Mouse (Mus musculus) B cell, adult 62 days (primary cell): Measurements from ENCODE around the gene Phldb1. TPM values are rescaled to one million over a fixed set of nuclear protein-coding genes. Genes with fewer than 3 reads are reported as not detected.

Experiments used
- total RNA-seq: library from RNA; stranded (reverse); gene quantifications from 4 replicates; pipeline ENCODE4 v1.2.4, GENCODE M21; 2023

Gene Phldb1
- 0.76 TPM in 1 of 4 replicates, not detected in the others for total RNA-seq

DNA sequence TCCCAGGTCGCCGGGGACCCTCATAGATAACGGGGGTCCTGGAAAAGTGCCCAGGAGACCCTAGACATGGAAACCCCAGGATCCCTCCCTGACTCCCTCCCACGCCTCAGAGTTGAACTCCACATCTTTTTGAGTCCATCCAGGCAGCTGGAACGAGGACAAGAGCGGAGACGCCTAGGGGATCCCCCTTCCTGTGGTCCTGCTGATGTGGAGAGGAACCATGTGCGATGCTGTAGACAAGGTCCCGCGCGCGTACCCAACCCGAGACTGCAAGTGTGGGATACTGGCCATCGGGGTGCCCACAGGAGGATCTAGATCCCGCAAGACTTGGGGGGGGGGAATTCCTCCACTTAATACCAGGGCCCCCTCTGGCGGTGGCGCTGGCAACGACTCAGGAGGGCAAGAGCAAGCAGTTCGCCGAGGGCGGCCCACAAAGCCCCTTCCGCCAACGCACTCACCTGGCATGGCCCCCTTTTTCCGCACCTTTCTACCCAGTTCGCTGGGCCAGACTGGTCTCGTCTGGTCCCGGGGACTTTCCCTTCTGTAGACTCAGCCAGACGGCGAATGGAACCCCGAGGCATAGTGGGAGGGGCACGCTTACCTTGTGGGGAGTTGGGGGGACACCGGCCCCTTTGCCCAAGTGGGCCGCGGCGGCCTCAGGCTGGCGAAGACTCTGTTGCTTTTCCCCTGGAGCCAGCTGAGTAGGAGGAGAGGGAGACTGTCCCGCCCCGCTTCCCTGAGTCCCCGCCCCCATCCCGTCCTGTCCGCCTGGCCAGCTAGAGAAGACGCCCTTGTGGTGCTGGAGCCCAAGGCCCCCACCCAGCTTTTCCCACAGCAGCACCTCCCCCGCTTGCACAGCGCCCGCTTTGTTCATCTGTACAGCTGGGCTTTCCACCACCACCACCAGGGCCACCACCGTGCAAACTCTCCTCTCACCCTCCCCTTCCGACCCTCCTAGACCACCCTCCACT lies at the start of gene Phldb1:
Phldb1 (minus strand) TSS at position 675 of the 971 bp plus-strand sequence.

GRCm38 (mm10) chr9:44767101-44768028 lies 32.4 kb upstream of the Phldb1 start, which contains the start of the genes Arcn1 and Ift46:
TSS of gene Arcn1 (minus strand) at chr9:44767845.
TSS of gene Ift46 (plus strand) at chr9:44767908.

GRCm38 (mm10) chr9:44673005-44673404 lies 62.0 kb downstream of the Phldb1 start, which contains the start of gene Treh:
TSS of gene Treh (plus strand) at chr9:44673233.

Other genes with a start within 250 kb of the Phldb1 start
- gene Cxcr5, start 173.3 kb downstream of the Phldb1 start, total RNA-seq = 251 to 279 TPM (median 270 TPM) in 4 replicates
- gene Ddx6, start 130.3 kb downstream of the Phldb1 start, total RNA-seq = 298 to 313 TPM (median 307 TPM) in 4 replicates
- not detected in 4 replicates for gene Treh, start 62.0 kb downstream of the Phldb1 start, total RNA-seq
- gene Arcn1, start 32.6 kb upstream of the Phldb1 start, total RNA-seq = 133 to 144 TPM (median 140 TPM) in 4 replicates
- gene Ift46, start 32.7 kb upstream of the Phldb1 start, total RNA-seq = 56.6 to 64.5 TPM (median 59.5 TPM) in 4 replicates
- 0.51 to 0.67 TPM (median 0.63 TPM) in 3 of 4 replicates, not detected in the other for gene Tmem25, start 64.1 kb upstream of the Phldb1 start, total RNA-seq
- 2.6 to 4.9 TPM (median 4.3 TPM) in 4 replicates for gene Ttc36, start 67.9 kb upstream of the Phldb1 start, total RNA-seq
- gene Kmt2a, start 146.1 kb upstream of the Phldb1 start, total RNA-seq = 127 to 158 TPM (median 134 TPM) in 4 replicates
- gene Atp5l, start 185.5 kb upstream of the Phldb1 start, total RNA-seq = 123 to 144 TPM (median 136 TPM) in 4 replicates
- 76.8 to 101 TPM (median 82.4 TPM) in 4 replicates for gene Ube4a, start 230.4 kb upstream of the Phldb1 start, total RNA-seq
- 1.2 to 2.6 TPM (median 2.0 TPM) in 4 replicates for gene Cd3g, start 245.2 kb upstream of the Phldb1 start, total RNA-seq
- 1.2 to 3.9 TPM (median 1.8 TPM) in 4 replicates for gene Cd3d, start 246.6 kb upstream of the Phldb1 start, total RNA-seq